Mouse (Mus musculus) stomach, embryonic 14.5 days (tissue): ENCODE data around the gene Olfr237-ps1. TPM values are rescaled to one million over a fixed set of nuclear protein-coding genes. Genes with fewer than 3 reads are reported as not detected.
"Not testable (repeated sequence)": the region's sequence is repeated elsewhere in the genome, so short reads cannot be mapped to it uniquely, and the experiment has no call there.

Experiments
- ATAC-seq: fragments of 200-750 bp; cut with Nextera tagmentation; 2 replicates; pipeline ENCODE4 v1.8.0; 2017; ENCODE audit warnings: low read depth, moderate TSS enrichment; ENCODE audit not compliant: insufficient number of reproducible peaks, insufficient read depth, low FRiP score
- H3K27ac ChIP-seq: fragments of 300-500 bp; sonication (generic); 2 replicates; pipeline ENCODE4 v1.5.1; 2014; ENCODE audit warnings: mild to moderate bottlenecking, low read length, moderate library complexity, mixed read lengths
- H3K27me3 ChIP-seq: fragments of 300-500 bp; sonication (generic); 2 replicates; pipeline ENCODE4 v1.6.1; 2014; ENCODE audit warnings: low read length, control low read depth, mixed read lengths; ENCODE audit not compliant: control insufficient read depth, insufficient read depth
- H3K36me3 ChIP-seq: fragments of 300-500 bp; sonication (generic); 2 replicates; pipeline ENCODE4 v1.6.1; 2014; ENCODE audit warnings: mild to moderate bottlenecking, control low read depth, low read length, moderate library complexity, mixed read lengths; ENCODE audit not compliant: control insufficient read depth, insufficient read depth
- H3K4me1 ChIP-seq: fragments of 300-500 bp; sonication (generic); 2 replicates; pipeline ENCODE4 v1.6.1; 2014; ENCODE audit warnings: low read length, control low read depth, mixed read lengths; ENCODE audit not compliant: control insufficient read depth, insufficient read depth
- H3K4me2 ChIP-seq: fragments of 300-500 bp; sonication (generic); replicated peaks from 2 replicates; pipeline ENCODE4 v1.6.1; 2014; ENCODE audit warnings: low read depth, low read length, control low read depth
- H3K4me3 ChIP-seq: fragments of 300-500 bp; sonication (generic); 2 replicates; pipeline ENCODE4 v1.5.1; 2014; ENCODE audit warnings: low read depth, low read length, control low read depth
- H3K9ac ChIP-seq: fragments of 300-500 bp; sonication (generic); replicated peaks from 2 replicates; pipeline ENCODE4 v1.6.1; 2014; ENCODE audit warnings: low read depth, mild to moderate bottlenecking, control low read depth, low read length, moderate library complexity, mixed read lengths
- H3K9me3 ChIP-seq: fragments of 300-500 bp; sonication (generic); 2 replicates; pipeline ENCODE4 v1.6.1; 2016; ENCODE audit warnings: low read depth, low read length, control low read depth; ENCODE audit not compliant: control insufficient read depth
- WGBS: fragments of 180-500 bp; shearing (Covaris S2); extraction: QIAGEN DNeasy Blood & Tissue Kit; methylation state at CpG from one replicate; pipeline ENCODE4 v1.1.7; 2014; 5-methylcytosine and 5-hydroxymethylcytosine counted together
- polyA plus RNA-seq: library from polyadenylated mRNA; unstranded; fragments of >200 nt; fragmentation: Nextera tagmentation; extraction: Ambion mirVana; gene quantifications from 2 replicates; pipeline ENCODE4 v1.2.1, GENCODE M21; 2014

Olfr237-ps1 gene
- polyA plus RNA-seq, result not detected in 2 replicates

DNA sequence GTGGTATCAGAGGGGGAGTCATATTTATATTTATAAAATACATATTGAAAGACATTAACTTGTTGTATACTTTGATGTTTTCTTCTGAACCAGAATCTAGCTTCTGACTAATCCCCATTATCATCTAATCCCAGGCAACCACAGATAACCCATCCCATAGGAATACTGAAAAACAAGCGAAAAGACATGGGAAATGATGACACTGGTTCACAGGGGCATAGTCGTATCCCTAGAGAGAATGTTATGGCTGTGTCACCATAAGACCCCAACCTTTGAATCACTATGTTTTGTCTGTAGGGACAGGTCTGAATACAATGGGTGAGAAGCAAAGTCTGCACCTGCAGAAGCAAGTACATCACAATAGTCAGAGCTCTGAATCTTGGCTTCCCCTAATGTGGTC, at the start of gene Olfr237-ps1:
Gene Olfr237-ps1, plus strand, starts transcription at position 301 of the 400 bp plus-strand sequence.
- H3K27ac ChIP-seq, H3K4me2 ChIP-seq, H3K36me3 ChIP-seq, H3K4me3 ChIP-seq, H3K27me3 ChIP-seq, H3K9ac ChIP-seq, H3K9me3 ChIP-seq, ATAC-seq, H3K4me1 ChIP-seq: not testable (repeated sequence)
- 92% methylated on average over 2 of the region's 2 CpGs for WGBS

- WGBS, result 90% methylated on average over 1 of the region's 1 CpGs
- not testable (repeated sequence) for H3K27me3 ChIP-seq, H3K4me1 ChIP-seq, H3K9ac ChIP-seq, H3K4me3 ChIP-seq, H3K27ac ChIP-seq, H3K9me3 ChIP-seq, ATAC-seq, H3K4me2 ChIP-seq, H3K36me3 ChIP-seq
Measured at GRCm38 (mm10) chr6:43106069-43106468, 40.3 kb upstream of the Olfr237-ps1 start, which contains the start of gene Olfr441. Olfr441 (plus strand) TSS chr6:43106369.

- WGBS, result 81% methylated on average over 1 of the region's 1 CpGs
- no peak for ATAC-seq
- Histone ChIP-seq H3K27me3 (no peaks in the 10 kb centered on the region), H3K4me1 (no peaks in the 10 kb centered on the region), H3K36me3 (no peaks in the 10 kb centered on the region), H3K9me3 (no peaks in the 10 kb centered on the region), H3K4me3 (no peak overlapping the region), H3K27ac (no peak overlapping the region), H3K9ac (no peak overlapping the region), H3K4me2 (no peak overlapping the region)
Measured at GRCm38 (mm10) chr6:43159502-43159901, 13.1 kb downstream of the Olfr237-ps1 start.

DNA sequence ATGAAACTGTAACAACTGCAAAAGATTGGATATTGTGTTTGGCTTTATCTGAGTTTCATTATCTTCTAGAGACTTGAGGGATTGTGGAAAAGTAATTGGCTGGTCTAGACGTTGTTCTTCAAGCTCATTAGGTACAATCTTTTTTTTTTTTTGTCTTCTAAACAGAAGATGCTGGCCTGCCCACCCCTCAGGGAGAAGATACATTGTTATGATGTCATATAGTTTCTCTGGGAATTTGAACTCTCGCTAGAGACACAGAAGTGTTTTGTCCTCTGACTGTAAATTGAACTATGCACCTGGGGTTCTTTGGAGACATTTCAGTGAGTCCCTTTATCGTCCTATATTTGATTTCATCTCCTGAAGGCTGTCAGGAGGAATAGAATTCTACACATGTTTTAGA, 16.6 kb downstream of the Olfr237-ps1 start, which contains the start of gene Olfr437:
Gene Olfr437, plus strand, starts transcription at position 301 of the 400 bp plus-strand sequence.
- WGBS, result 66% methylated on average over 3 of the region's 3 CpGs
- Histone ChIP-seq H3K9me3 (no peaks in the 10 kb centered on the region), H3K27me3 (no peaks in the 10 kb centered on the region), H3K4me3 (no peak within 1 kb of the TSS), H3K36me3 (no peaks in the 10 kb centered on the region), H3K9ac (no peak within 1 kb of the TSS), H3K27ac (no peak within 1 kb of the TSS), H3K4me2 (no peak within 1 kb of the TSS), H3K4me1 (no peaks in the 10 kb centered on the region)
- no peak for ATAC-seq

DNA sequence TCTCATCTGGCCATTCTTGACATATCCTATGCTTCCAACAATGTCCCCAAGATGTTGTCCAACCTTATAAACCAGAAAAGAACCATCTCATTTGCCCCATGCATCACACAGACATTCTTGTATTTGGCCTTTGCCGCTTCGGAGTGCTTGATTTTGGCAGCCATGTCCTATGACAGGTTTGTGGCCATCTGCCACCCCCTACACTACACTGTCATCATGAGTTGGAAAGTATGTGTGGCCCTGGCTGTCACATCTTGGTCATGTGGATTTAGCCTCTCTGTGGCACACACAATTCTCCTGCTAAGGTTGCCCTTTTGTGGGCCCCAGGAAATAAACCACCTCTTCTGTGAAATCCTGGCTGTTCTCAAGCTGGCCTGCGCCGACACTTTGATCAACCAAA, 20.9 kb downstream of the Olfr237-ps1 start:
- no peak for ATAC-seq
- no peaks in the 10 kb centered on the region for H3K9me3 ChIP-seq
- H3K4me3 ChIP-seq, result no peak overlapping the region
- no peaks in the 10 kb centered on the region for H3K36me3 ChIP-seq
- no peak overlapping the region for H3K4me2 ChIP-seq
- H3K9ac ChIP-seq, result no peak overlapping the region
- H3K27me3 ChIP-seq, result no peaks in the 10 kb centered on the region
- 95% methylated on average over 4 of the region's 4 CpGs for WGBS
- H3K27ac ChIP-seq, result no peak overlapping the region
- no peaks in the 10 kb centered on the region for H3K4me1 ChIP-seq

- Histone ChIP-seq H3K4me2 (no peak within 1 kb of the TSS), H3K27me3 (no peaks in the 10 kb centered on the region), H3K4me3 (no peak within 1 kb of the TSS), H3K4me1 (no peaks in the 10 kb centered on the region), H3K27ac (no peak within 1 kb of the TSS), H3K9me3 (no peaks in the 10 kb centered on the region), H3K9ac (no peak within 1 kb of the TSS), H3K36me3 (no peaks in the 10 kb centered on the region)
- 53% methylated on average over 4 of the region's 4 CpGs for WGBS
- no peak for ATAC-seq
Measured at GRCm38 (mm10) chr6:43171840-43172239, 25.5 kb downstream of the Olfr237-ps1 start, which contains the start of gene Olfr13. Olfr13 (plus strand) TSS chr6:43172140.

DNA sequence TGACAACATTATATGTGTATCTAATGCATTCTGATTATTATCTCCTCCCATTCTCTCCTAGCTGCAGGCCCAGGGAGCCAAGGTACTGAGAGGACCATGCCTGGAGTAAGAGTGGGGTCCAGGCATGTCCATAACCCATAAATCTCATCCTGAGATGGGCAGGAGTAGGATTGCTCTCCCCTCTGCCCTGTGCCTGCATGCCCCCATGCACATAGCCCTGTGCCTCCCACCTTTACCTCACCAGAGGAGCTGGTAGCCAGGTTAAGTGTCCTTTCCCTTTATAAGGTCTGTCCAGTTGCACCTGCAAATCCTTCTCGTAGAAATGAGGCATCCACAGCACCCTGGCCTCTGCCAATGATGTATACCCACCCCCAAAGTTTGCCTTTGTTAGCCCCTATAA, 31.8 kb downstream of the Olfr237-ps1 start:
- Histone ChIP-seq H3K9ac (no peak overlapping the region), H3K4me1 (no peaks in the 10 kb centered on the region), H3K36me3 (no peaks in the 10 kb centered on the region), H3K4me3 (no peak overlapping the region), H3K27ac (no peak overlapping the region), H3K9me3 (no peaks in the 10 kb centered on the region), H3K4me2 (no peak overlapping the region), H3K27me3 (no peaks in the 10 kb centered on the region)
- WGBS, result 65% methylated on average over 1 of the region's 1 CpGs
- no peak for ATAC-seq

DNA sequence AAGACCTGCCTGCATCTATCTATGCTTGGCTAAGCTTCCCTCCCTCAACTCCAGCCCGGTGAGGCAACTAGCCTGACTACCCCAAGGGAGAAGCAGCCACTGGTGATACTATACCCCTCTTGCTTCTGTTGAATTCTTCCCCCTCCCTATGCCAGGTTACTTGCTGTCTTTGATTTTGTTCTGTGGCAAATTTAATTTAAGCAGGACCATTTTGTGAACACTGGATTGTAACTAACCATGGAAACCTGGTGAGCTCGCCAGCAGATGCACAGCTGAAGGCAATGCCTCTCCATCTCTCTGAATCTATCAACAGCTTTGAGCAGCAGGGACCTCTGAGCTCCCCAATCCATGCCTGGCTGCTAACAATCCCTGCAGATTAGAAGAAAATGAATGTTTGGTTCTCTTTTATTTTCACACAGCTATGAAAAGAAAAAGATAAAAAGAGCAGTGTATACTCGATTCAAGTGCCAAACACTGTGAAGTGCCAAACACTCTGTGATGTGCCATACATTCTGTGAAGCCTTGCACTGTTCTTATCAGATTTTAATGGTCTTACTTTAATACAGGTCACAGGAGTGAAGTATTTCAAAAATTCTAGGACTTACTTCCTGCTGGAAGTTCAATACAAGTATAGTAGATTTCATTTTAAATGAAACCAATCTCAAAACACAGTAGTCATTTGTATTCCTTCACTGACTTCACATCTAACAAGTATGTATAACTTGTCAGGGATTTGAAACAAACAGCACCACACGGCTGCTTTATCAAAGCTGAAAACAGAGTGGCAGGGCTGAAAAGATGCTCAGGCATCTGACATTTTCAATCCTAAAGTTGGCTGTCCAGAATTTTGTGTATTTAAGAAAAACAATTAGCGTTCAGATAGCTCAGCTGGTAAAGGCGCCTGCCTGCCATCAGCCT, 32.5 kb downstream of the Olfr237-ps1 start:
- 55% methylated on average over 6 of the region's 6 CpGs for WGBS
- H3K27me3 ChIP-seq, result no peaks in the 10 kb centered on the region
- no peak for ATAC-seq
- H3K9me3 ChIP-seq, result no peaks in the 10 kb centered on the region
- no peak overlapping the region for H3K27ac ChIP-seq
- no peak overlapping the region for H3K4me3 ChIP-seq
- no peaks in the 10 kb centered on the region for H3K36me3 ChIP-seq
- H3K4me1 ChIP-seq, result no peaks in the 10 kb centered on the region
- no peak overlapping the region for H3K9ac ChIP-seq
- H3K4me2 ChIP-seq, result no peak overlapping the region
